In the genomic region with DNA sequence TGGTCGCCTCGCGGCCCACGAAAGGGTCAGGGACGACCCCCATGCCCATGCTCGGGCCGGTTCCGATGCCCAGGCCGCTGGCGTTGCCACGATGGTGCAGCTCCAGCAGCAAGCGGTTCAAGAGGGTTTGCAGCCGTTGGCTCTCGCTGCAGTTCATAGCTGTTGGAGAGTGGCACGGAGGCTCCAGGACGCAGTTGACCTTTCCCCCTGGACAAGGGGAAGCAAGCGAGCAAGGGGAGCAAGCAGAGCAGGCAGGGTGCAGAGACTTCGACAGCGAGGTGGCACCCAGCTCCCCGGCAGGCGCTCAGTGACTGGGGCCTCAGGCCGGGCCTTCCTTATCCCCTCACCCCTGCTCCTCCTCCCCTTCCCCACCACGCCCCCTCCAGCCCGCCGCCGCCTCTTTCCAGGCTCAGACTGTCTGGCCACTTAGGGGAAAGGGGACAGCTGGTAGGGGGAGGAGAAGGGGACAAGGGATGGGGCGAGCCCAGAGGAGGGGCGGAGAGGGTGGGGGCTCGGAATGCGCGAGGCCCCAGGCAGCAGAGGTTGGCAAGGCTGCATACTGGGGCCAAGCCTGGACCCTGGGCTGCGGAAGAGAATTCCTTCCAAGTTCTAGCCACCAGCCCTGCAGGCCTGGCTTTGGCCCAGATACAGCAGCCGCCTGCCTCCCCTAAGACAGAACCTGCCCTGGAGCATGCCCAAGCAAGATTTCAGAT, we compare ENCODE assay signal across 9 mouse cellular contexts. TPM values are rescaled to one million over a fixed set of nuclear protein-coding genes. Genes with fewer than 3 reads are reported as not detected.
DNase-seq lines count a peak whose midpoint lies in the region; ATAC-seq lines count a peak whose summit lies in the region.
"Had no signal": no experiment of that assay in that cellular context is flagged by ENCODE, and none has a peak within 500 bp of the region (broad histone marks: within the 10 kb centered on the region; RNA-seq: fewer than 3 reads in every experiment).

A gene (minus strand): TSS at position 426 of the 713 bp plus-strand sequence.

- no peaks in the 10 kb centered on the region for H3K36me3 ChIP-seq in kidney, embryonic 16.5 days (ENCODE audit: insufficient read depth, low read length)
- H3K36me3 ChIP-seq in hindbrain, embryonic 11.5 days (ENCODE audit: control insufficient read depth, insufficient read depth, low read length), result no peaks in the 10 kb centered on the region

- peaks cover 2% of the 10 kb centered on the region; the same call in 1 of the 2 replicates for H3K4me1 ChIP-seq in kidney, embryonic 16.5 days (ENCODE audit: insufficient read depth, low read length)
- H3K4me1 ChIP-seq in hindbrain, embryonic 11.5 days (replicated peaks; ENCODE audit: control insufficient read depth, insufficient read depth, low read length), result no peaks in the 10 kb centered on the region

- peak within 1 kb of the TSS; percentile 56 for H3K4me2 ChIP-seq in kidney, embryonic 16.5 days (replicated peaks; ENCODE audit: low read depth, low read length)
- peak within 1 kb of the TSS; percentile 45 for H3K4me2 ChIP-seq in hindbrain, embryonic 11.5 days (replicated peaks; ENCODE audit: low read depth, low read length)

- no peak within 1 kb of the TSS for H3K27ac ChIP-seq in kidney, embryonic 16.5 days (ENCODE audit: low read length)
- no peak within 1 kb of the TSS for H3K27ac ChIP-seq in hindbrain, embryonic 11.5 days (ENCODE audit: low read depth, low read length)

- peaks cover 30% of the 10 kb centered on the region for H3K27me3 ChIP-seq in kidney, embryonic 16.5 days (ENCODE audit: insufficient read depth, low read length)
- peaks cover 2% of the 10 kb centered on the region for H3K27me3 ChIP-seq in hindbrain, embryonic 11.5 days (ENCODE audit: control insufficient read depth, insufficient read depth, low read length)

- peak within 1 kb of the TSS; percentile 36 for H3K4me3 ChIP-seq in kidney, embryonic 16.5 days (ENCODE audit: low read length)
- peak within 1 kb of the TSS; percentile 19; the same call in 1 of the 2 replicates for H3K4me3 ChIP-seq in hindbrain, embryonic 11.5 days (ENCODE audit: low read depth, low read length)

- no peak for DNase-seq in kidney, adult 18-20 months
- peak; percentile 56 for DNase-seq in embryo, embryonic 10.5 days (ENCODE audit: low spot score)
- peak; percentile 52 for DNase-seq in hindbrain, embryonic 11.5 days (ENCODE audit: low spot score)
- peak; percentile 37 for DNase-seq in mesoderm, embryonic 11.5 days (ENCODE audit: low read depth, low spot score)
- no peak for DNase-seq in adrenal gland, postnatal 4 days (ENCODE audit: low spot score in 2 of 2)

- 27% methylated on average over 28 of the region's 33 CpGs for WGBS in kidney, embryonic 16.5 days
- WGBS in hindbrain, embryonic 11.5 days, result 17% methylated on average over 24 of the region's 33 CpGs

- ATAC-seq in kidney, embryonic 16.5 days (ENCODE audit: low FRiP score, low TSS enrichment), result peak; percentile 86
- ATAC-seq in hindbrain, embryonic 11.5 days (ENCODE audit: low FRiP score), result peak; percentile 89
- no peak for ATAC-seq in frontal cortex, adult (ENCODE audit: low TSS enrichment)
- no peak for ATAC-seq in erythroid progenitor cell, adult 5-6 weeks (replicated peaks; ENCODE audit: low FRiP score, poor library complexity, severe bottlenecking)

- H3K9me3 ChIP-seq in kidney, embryonic 16.5 days (ENCODE audit: low read length), result no peaks in the 10 kb centered on the region
- no peaks in the 10 kb centered on the region for H3K9me3 ChIP-seq in hindbrain, embryonic 11.5 days (ENCODE audit: control insufficient read depth, low read length)

- peak within 1 kb of the TSS; percentile 44 for H3K9ac ChIP-seq in kidney, embryonic 16.5 days (replicated peaks; ENCODE audit: low read length)
- peak within 1 kb of the TSS; percentile 50 for H3K9ac ChIP-seq in hindbrain, embryonic 11.5 days (ENCODE audit: low read depth, low read length)

RNA-seq across cellular contexts. Expression of the gene that starts here (rescaled TPM):
- polyA plus RNA-seq in kidney, embryonic 16.5 days (2015; fragmentation: Nextera tagmentation; extraction: Ambion mirVana), result 21.6 and 22.3 TPM in 2 replicates
- 30.6 and 31.2 TPM in 2 replicates for polyA plus RNA-seq in hindbrain, embryonic 11.5 days (2014; fragmentation: Nextera tagmentation; extraction: Ambion mirVana)
- not detected in 2 replicates for total RNA-seq in erythroid progenitor cell, adult 5-6 weeks (2015; ENCODE audit: low replicate concordance)
- not detected in 2 replicates for total RNA-seq in erythroid progenitor cell, adult 5-6 weeks (2017; ENCODE audit: low replicate concordance)
- total RNA-seq in adrenal gland, postnatal 4 days (2021), result 1 to 10 TPM; 4.0 to 4.5 TPM
- total RNA-seq: liver, adult 2 months had no signal
- polyA plus RNA-seq: liver, adult 2 months had no signal

Comparison
In these comparisons a context has a peak if more than half of its experiments do, and no peak if none do; other contexts are left out.
1. RNA of the gene that starts here (total RNA-seq): 4.0 to 4.5 TPM in adrenal gland, postnatal 4 days; not detected in erythroid progenitor cell, adult 5-6 weeks; every median in the first group is over 4 times any median in the second.
2. ATAC-seq: peak in kidney, embryonic 16.5 days (single experiment) and hindbrain, embryonic 11.5 days (single experiment); none in frontal cortex, adult (single experiment) and erythroid progenitor cell, adult 5-6 weeks (single experiment).
3. DNase-seq: peak in embryo, embryonic 10.5 days (single experiment), hindbrain, embryonic 11.5 days (single experiment) and mesoderm, embryonic 11.5 days (single experiment); none in kidney, adult 18-20 months (single experiment) and adrenal gland, postnatal 4 days (0 of 2).